Mouse (Mus musculus) hindbrain, postnatal 0 days (tissue): Measurements from ENCODE around the gene Cask. TPM values are rescaled to one million over a fixed set of nuclear protein-coding genes. Genes with fewer than 3 reads are reported as not detected.

Experiments used
- ATAC-seq: fragments of 200-750 bp; cut with Nextera tagmentation; 2 replicates; pipeline ENCODE4 v1.8.0; 2017; ENCODE audit warnings: mild to moderate bottlenecking, moderate TSS enrichment, moderate library complexity
- DNase-seq: peaks from one replicate; pipeline ENCODE4 v3.0.0-alpha.2; 2015; ENCODE audit warnings: low spot score
- H3K27ac ChIP-seq: fragments of 300-500 bp; sonication (generic); 2 replicates; pipeline ENCODE4 v1.5.1; 2014; ENCODE audit warnings: mild to moderate bottlenecking
- H3K27me3 ChIP-seq: fragments of 300-500 bp; sonication (generic); 2 replicates; pipeline ENCODE4 v1.6.1; 2014; ENCODE audit warnings: low read length, mixed read lengths; ENCODE audit not compliant: insufficient read depth
- H3K36me3 ChIP-seq: fragments of 300-500 bp; sonication (generic); 2 replicates; pipeline ENCODE4 v1.6.1; 2014; ENCODE audit warnings: low read length, mixed read lengths; ENCODE audit not compliant: insufficient read depth
- H3K4me1 ChIP-seq: fragments of 300-500 bp; sonication (generic); 2 replicates; pipeline ENCODE4 v1.6.1; 2014; ENCODE audit warnings: antibody characterized with exemption, low read length, mixed read lengths; ENCODE audit not compliant: insufficient read depth
- H3K4me2 ChIP-seq: fragments of 300-500 bp; sonication (generic); 2 replicates; pipeline ENCODE4 v1.6.1; 2014; ENCODE audit warnings: low read depth, mild to moderate bottlenecking, low read length, moderate library complexity, mixed read lengths
- H3K4me3 ChIP-seq: fragments of 300-500 bp; sonication (generic); 2 replicates; pipeline ENCODE4 v1.5.1; 2014; ENCODE audit warnings: low read length
- H3K9ac ChIP-seq: fragments of 300-500 bp; sonication (generic); replicated peaks from 2 replicates; pipeline ENCODE4 v1.6.1; 2014; ENCODE audit warnings: mild to moderate bottlenecking, low read length, moderate library complexity, mixed read lengths
- H3K9me3 ChIP-seq: fragments of 300-500 bp; sonication (generic); 2 replicates; pipeline ENCODE4 v1.6.1; 2016; ENCODE audit warnings: low read length, mixed read lengths
- CTCF ChIP-seq: IDR thresholded peaks from 2 replicates; pipeline ENCODE4 v1.5.1; 2016; ENCODE audit warnings: antibody characterized with exemption, control low read depth, low read depth
- WGBS: fragments of 180-500 bp; shearing (Covaris S2); extraction: QIAGEN DNeasy Blood & Tissue Kit; methylation state at CpG from one replicate; pipeline ENCODE4 v1.1.7; 2014; 5-methylcytosine and 5-hydroxymethylcytosine counted together
- polyA plus RNA-seq: library from polyadenylated mRNA; unstranded; fragments of >200 nt; fragmentation: Nextera tagmentation; extraction: Ambion mirVana; gene quantifications from 2 replicates; pipeline ENCODE4 v1.2.1, GENCODE M21; 2015
- total RNA-seq: library from RNA; depleted of rRNA; stranded (reverse); fragments of >200 nt; gene quantifications from 2 replicates; pipeline ENCODE4 v1.2.3, GENCODE M21; 2014

Cask gene
- total and polyA plus RNA-seq, 2 experiments from 2014 or later: 70.8 to 97.0 TPM

- Histone ChIP-seq H3K4me2 (no peak overlapping the region), H3K27ac (no peak overlapping the region), H3K4me1 (no peaks in the 10 kb centered on the region), H3K27me3 (no peaks in the 10 kb centered on the region), H3K4me3 (no peak overlapping the region), H3K9ac (no peak overlapping the region), H3K36me3 (no peaks in the 10 kb centered on the region), H3K9me3 (no peaks in the 10 kb centered on the region)
- WGBS: 63% methylated on average over 8 of the region's 8 CpGs
- ATAC-seq (no peak), DNase-seq (no peak)
- no peak for TF ChIP-seq CTCF
These were observed 125.4 kb downstream of the Cask start for GRCm38 (mm10) chrX:13725573-13726403.

- Histone ChIP-seq H3K4me1 (no peaks in the 10 kb centered on the region), H3K4me3 (no peak overlapping the region), H3K27me3 (no peaks in the 10 kb centered on the region), H3K9me3 (no peaks in the 10 kb centered on the region), H3K4me2 (no peak overlapping the region), H3K27ac (no peak overlapping the region), H3K9ac (no peak overlapping the region), H3K36me3 (no peaks in the 10 kb centered on the region)
- DNase-seq (no peak), ATAC-seq (no peak)
- TF ChIP-seq CTCF: no peak
- WGBS: 64% methylated on average over 7 of the region's 7 CpGs
These were observed 130.8 kb downstream of the Cask start for GRCm38 (mm10) chrX:13720296-13720829.

- ATAC-seq: no peak
- H3K27me3 ChIP-seq: no peaks in the 10 kb centered on the region
- no peak overlapping the region for H3K9ac ChIP-seq
These were observed 132.9 kb downstream of the Cask start for GRCm38 (mm10) chrX:13718283-13718682.

DNA sequence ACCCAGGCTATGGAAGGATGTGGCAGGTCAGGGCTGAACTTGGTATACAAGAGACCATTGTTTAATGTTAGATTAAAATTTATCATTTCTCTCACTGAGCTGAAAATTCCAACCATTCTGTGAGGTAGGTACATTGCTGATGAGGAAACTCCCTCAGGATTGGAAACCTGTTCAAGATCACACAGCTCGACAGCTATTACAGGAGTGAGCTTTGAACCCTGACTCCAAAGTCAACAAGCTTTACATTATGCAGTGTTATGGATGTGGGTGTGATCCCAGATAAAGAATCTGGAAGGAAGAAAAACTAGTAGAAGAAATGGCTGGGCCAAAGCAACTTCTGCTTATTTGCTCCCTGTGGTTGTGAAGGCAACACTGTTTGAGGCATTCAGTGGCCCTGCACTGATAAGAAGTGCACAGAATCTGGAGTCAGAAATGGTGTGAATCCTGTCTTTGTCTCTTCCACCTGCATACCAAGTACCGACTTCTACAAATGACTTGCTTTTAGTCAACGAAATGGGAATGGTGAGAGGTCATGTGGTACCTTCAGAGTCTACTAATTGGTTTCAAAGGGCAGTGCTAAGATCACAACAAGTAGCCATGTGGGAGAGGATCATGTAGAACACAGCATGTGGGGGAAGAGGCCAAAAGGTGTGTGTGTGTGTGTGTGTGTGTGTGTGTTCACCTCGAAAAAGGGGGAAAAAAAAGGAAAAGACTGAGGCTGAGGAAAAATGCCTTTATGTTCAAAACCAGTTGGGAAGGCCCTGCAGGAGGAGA, 134.2 kb downstream of the Cask start:
- Histone ChIP-seq H3K4me3 (no peak overlapping the region), H3K27me3 (no peaks in the 10 kb centered on the region), H3K9ac (no peak overlapping the region), H3K4me1 (no peaks in the 10 kb centered on the region), H3K4me2 (no peak overlapping the region), H3K36me3 (no peaks in the 10 kb centered on the region), H3K27ac (no peak overlapping the region), H3K9me3 (no peaks in the 10 kb centered on the region)
- ATAC-seq (no peak), DNase-seq (no peak)
- WGBS: 77% methylated on average over 4 of the region's 4 CpGs
- no peak for TF ChIP-seq CTCF

More at GRCm38 (mm10) chrX:13718283-13718682, 132.9 kb downstream of the Cask start:
- H3K4me3 ChIP-seq: no peak overlapping the region
- no peaks in the 10 kb centered on the region for H3K36me3 ChIP-seq
- H3K27ac ChIP-seq: no peak overlapping the region
- no peak for TF ChIP-seq CTCF
- no peaks in the 10 kb centered on the region for H3K4me1 ChIP-seq
- WGBS: 32% methylated on average over 1 of the region's 1 CpGs
- no peak for DNase-seq
- no peak overlapping the region for H3K4me2 ChIP-seq
- H3K9me3 ChIP-seq: no peaks in the 10 kb centered on the region

GRCm38 (mm10) chrX:13710174-13710573, 141.0 kb downstream of the Cask start:
- peak; percentile 61; the same call in 1 of the 2 replicates for ATAC-seq
- Histone ChIP-seq H3K4me3 (no peak overlapping the region), H3K27ac (no peak overlapping the region), H3K9me3 (no peaks in the 10 kb centered on the region), H3K9ac (no peak overlapping the region), H3K4me1 (no peaks in the 10 kb centered on the region), H3K27me3 (no peaks in the 10 kb centered on the region), H3K4me2 (no peak overlapping the region), H3K36me3 (no peaks in the 10 kb centered on the region)
- peak; percentile 88 for TF ChIP-seq CTCF
- 37% methylated on average over 2 of the region's 2 CpGs for WGBS
- DNase-seq: peak; percentile 76

DNA sequence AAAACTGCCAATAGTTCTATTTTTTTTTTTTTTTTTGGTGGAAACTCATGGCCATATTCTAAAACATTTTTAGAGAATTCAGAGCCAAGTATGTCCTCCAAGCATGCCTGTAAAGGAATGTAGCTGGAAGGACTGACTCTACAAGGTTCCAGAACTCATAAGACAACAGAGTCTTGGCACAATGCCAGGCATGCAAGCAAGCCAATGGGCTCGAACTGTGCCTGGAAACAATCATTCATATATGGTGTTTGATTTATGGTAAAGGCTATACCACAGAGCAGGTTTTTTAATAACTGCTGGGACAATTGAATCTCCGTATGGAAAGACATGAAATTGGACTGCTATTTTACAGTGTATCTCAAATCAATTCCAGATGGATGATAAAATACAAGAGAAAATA, 146.1 kb downstream of the Cask start:
- no peaks in the 10 kb centered on the region for H3K9me3 ChIP-seq
- DNase-seq (peak; percentile 15), ATAC-seq (no peak)
- WGBS: 48% methylated on average over 2 of the region's 2 CpGs
- no peak overlapping the region for H3K4me2 ChIP-seq
- no peaks in the 10 kb centered on the region for H3K4me1 ChIP-seq
- no peak overlapping the region for H3K9ac ChIP-seq
- H3K27me3 ChIP-seq: no peaks in the 10 kb centered on the region
- H3K27ac ChIP-seq: no peak overlapping the region
- H3K4me3 ChIP-seq: no peak overlapping the region
- H3K36me3 ChIP-seq: no peaks in the 10 kb centered on the region
- no peak for TF ChIP-seq CTCF
